Mouse (Mus musculus): ENCODE data around the gene Cldn14. TPM values are rescaled to one million over a fixed set of nuclear protein-coding genes. Genes with fewer than 3 reads are reported as not detected.

Gene Cldn14
- total and polyA plus RNA-seq, 3 experiments = not detected

DNA sequence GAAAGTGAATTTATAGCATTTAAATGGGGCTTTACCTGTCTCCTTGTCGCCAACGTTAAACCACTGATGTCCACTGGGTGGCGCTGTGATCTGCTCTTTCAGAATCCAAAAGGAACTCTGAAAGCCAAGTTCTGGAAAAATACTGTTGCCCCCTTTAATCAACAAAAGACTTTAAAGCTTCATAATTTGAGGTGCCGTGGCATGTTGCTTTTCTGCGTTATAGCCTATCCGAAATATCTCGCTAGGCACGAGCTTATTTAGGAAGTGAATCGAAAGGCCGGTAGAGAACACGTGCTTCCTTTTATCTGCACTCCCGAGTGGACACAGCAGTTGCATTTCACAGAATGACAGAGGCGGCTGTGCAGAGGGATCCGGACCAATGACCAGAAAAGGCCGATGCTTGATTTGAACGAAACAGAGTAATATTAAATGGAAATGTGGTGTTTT lies 70.2 kb downstream of the Cldn14 start (continued):
- TF ChIP-seq E2F4 (IDR thresholded peaks at IDR 0.05; ENCODE audit: borderline replicate concordance, low read depth, low read length) = no peak
- TF ChIP-seq POLR2AphosphoS2 (IDR thresholded peaks at IDR 0.05; ENCODE audit: low read length) = no peak
- TF ChIP-seq POLR2A (IDR thresholded peaks at IDR 0.05; ENCODE audit: control insufficient read depth in 1 of 2, insufficient read depth in 1 of 2, low read depth in 1 of 2, low read length in 2 of 2, poor library complexity in 1 of 2) = 0 out of 4 replicates have a peak, but pooled peaks of 1 of the 2 experiments have one; percentile 34

DNA sequence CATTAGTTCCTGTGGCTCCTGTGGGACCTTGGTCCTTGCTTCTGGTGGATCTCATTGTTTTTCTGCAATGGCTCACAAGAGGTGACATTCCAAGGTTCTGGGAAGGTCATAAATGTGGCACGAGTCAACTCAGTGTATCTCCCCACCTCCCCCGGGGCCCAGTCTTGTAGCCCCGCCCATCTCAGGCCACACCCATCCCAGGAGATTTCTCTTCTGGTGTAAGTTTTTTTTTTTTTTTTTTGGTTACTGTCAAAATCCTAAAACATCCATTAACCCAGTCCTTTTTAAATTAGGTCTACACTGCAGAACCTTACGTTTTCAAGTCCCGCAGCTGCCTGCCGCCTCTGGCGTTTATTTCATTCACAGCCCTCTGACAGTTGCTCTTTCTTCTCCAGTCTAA lies 73.6 kb downstream of the Cldn14 start:
- no peaks in the 10 kb centered on the region for H3K79me2 ChIP-seq (ENCODE audit: control insufficient read depth, insufficient read depth, low read length, poor library complexity)
- TF ChIP-seq ZNF384 (IDR thresholded peaks at IDR 0.05; ENCODE audit: low read depth, low read length) (peak; percentile 58; the same call in 1 of the 2 replicates), SIN3A (IDR thresholded peaks at IDR 0.05; ENCODE audit: low read length) (no peak), MAFK (IDR thresholded peaks at IDR 0.05; ENCODE audit: borderline replicate concordance, low read depth, low read length) (no peak), POLR2AphosphoS5 (IDR thresholded peaks at IDR 0.05; ENCODE audit: borderline replicate concordance, low read depth, low read length) (no peak)
- DNase-seq (ENCODE audit: low read depth, low spot score) = no peak
- H3K4me3 ChIP-seq (ENCODE audit: control insufficient read depth in 1 of 2, insufficient read depth in 1 of 2, low read depth in 2 of 2, low read length in 2 of 2) = no peak overlapping the region
- H3K27ac ChIP-seq (ENCODE audit: control insufficient read depth, low read depth, low read length) = no peak overlapping the region
- peaks cover 0 to 5% of the 10 kb centered on the region in 2 experiments; a peak in 3 of 4 replicates for H3K27me3 ChIP-seq (ENCODE audit: control insufficient read depth in 1 of 2, insufficient read depth in 2 of 2, low read length in 2 of 2)
- no peaks in the 10 kb centered on the region for H3K36me3 ChIP-seq (ENCODE audit: control insufficient read depth in 1 of 2, insufficient read depth in 2 of 2, low read length in 2 of 2)
- H3K4me1 ChIP-seq (ENCODE audit: control insufficient read depth in 1 of 2, insufficient read depth in 2 of 2, low read length in 2 of 2) = peaks cover 2 to 3% of the 10 kb centered on the region in 2 experiments; a peak in 1 of 4 replicates
- no peaks in the 10 kb centered on the region for H3K9me3 ChIP-seq (replicated peaks; ENCODE audit: insufficient read depth, low read length)
- no peak overlapping the region for H3K9ac ChIP-seq (ENCODE audit: control insufficient read depth, low read depth, low read length, poor library complexity, severe bottlenecking)

DNA sequence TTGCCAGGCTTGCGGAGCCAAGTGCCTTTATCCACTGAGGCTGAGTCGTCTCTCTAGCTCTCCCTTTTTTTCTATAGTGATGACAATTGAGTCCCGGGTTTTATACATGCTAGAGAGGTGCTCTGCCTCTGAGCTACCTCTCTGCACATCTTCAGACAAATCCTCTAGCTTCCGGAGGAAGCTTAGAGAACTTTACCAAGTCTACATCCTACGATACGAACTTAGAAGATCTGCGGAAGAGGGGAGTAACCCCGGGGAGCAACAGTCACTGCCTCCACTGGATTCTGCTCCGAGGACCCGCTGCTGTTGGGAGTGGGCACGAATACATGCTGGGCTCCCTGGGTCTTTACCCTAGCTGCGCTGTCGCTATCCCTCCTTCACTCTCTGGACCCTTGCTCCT lies 74.0 kb downstream of the Cldn14 start:
- Histone ChIP-seq H3K79me2 (ENCODE audit: control insufficient read depth, insufficient read depth, low read length, poor library complexity) (no peaks in the 10 kb centered on the region), H3K36me3 (ENCODE audit: control insufficient read depth in 1 of 2, insufficient read depth in 2 of 2, low read length in 2 of 2) (no peaks in the 10 kb centered on the region), H3K4me3 (ENCODE audit: control insufficient read depth in 1 of 2, insufficient read depth in 1 of 2, low read depth in 2 of 2, low read length in 2 of 2) (no peak overlapping the region), H3K9ac (ENCODE audit: control insufficient read depth, low read depth, low read length, poor library complexity, severe bottlenecking) (no peak overlapping the region), H3K27me3 (ENCODE audit: control insufficient read depth in 1 of 2, insufficient read depth in 2 of 2, low read length in 2 of 2) (peaks cover 0 to 5% of the 10 kb centered on the region in 2 experiments; a peak in 3 of 4 replicates), H3K27ac (ENCODE audit: control insufficient read depth, low read depth, low read length) (no peak overlapping the region), H3K9me3 (replicated peaks; ENCODE audit: insufficient read depth, low read length) (no peaks in the 10 kb centered on the region), H3K4me1 (ENCODE audit: control insufficient read depth in 1 of 2, insufficient read depth in 2 of 2, low read length in 2 of 2) (peaks cover 2 to 3% of the 10 kb centered on the region in 2 experiments; a peak in 1 of 4 replicates)
- DNase-seq (ENCODE audit: low read depth, low spot score) = no peak
- TF ChIP-seq ELF1 (IDR thresholded peaks at IDR 0.05; ENCODE audit: low read depth, low read length) (no peak), ZC3H11A (IDR thresholded peaks at IDR 0.05; ENCODE audit: low read depth, low read length) (no peak), POLR2AphosphoS5 (IDR thresholded peaks at IDR 0.05; ENCODE audit: borderline replicate concordance, low read depth, low read length) (no peak), RCOR1 (IDR thresholded peaks at IDR 0.05; ENCODE audit: low read depth, low read length) (no peak), NRF1 (IDR thresholded peaks at IDR 0.05; ENCODE audit: insufficient read depth, low read depth, low read length, poor library complexity, severe bottlenecking) (no peak), CHD1 (IDR thresholded peaks at IDR 0.05; ENCODE audit: low read depth, low read length) (no peak), MYB (IDR thresholded peaks at IDR 0.05; ENCODE audit: low read depth, low read length) (no peak), KAT2A (conservative IDR thresholded peaks at IDR 0.05; ENCODE audit: low read depth, low read length) (no peak), ZNF384 (IDR thresholded peaks at IDR 0.05; ENCODE audit: low read depth, low read length) (no peak), EP300 (IDR thresholded peaks at IDR 0.05; ENCODE audit: low read depth in 1 of 2, low read length in 2 of 2) (no peak), USF1 (IDR thresholded peaks at IDR 0.05; ENCODE audit: low read depth, low read length) (no peak), ZKSCAN1 (IDR thresholded peaks at IDR 0.05; ENCODE audit: low read depth, low read length) (no peak), TBP (IDR thresholded peaks at IDR 0.05; ENCODE audit: low read depth, low read length) (no peak), UBTF (IDR thresholded peaks at IDR 0.05; ENCODE audit: borderline replicate concordance, insufficient read depth, low read depth, low read length) (no peak), MAFK (IDR thresholded peaks at IDR 0.05; ENCODE audit: borderline replicate concordance, low read depth, low read length) (no peak), BHLHE40 (IDR thresholded peaks at IDR 0.05; ENCODE audit: borderline replicate concordance, low read depth, low read length) (no peak), GABPA (IDR thresholded peaks at IDR 0.05; ENCODE audit: low read depth, low read length) (no peak), HCFC1 (IDR thresholded peaks at IDR 0.05; ENCODE audit: low read depth, low read length) (no peak), ETS1 (IDR thresholded peaks at IDR 0.05; ENCODE audit: low read depth, low read length) (no peak)

Measured in MEL (cell line).